Mouse (Mus musculus) forebrain, embryonic 15.5 days (tissue): ENCODE measurements around the gene Epc2. TPM values are rescaled to one million over a fixed set of nuclear protein-coding genes. Genes with fewer than 3 reads are reported as not detected.
"Not testable (repeated sequence)": the region's sequence is repeated elsewhere in the genome, so short reads cannot be mapped to it uniquely, and the experiment has no call there.

Experiments used
- ATAC-seq: fragments of 200-750 bp; cut with Nextera tagmentation; replicated peaks from 2 replicates; pipeline ENCODE4 v1.8.0; 2017; ENCODE audit warnings: mild to moderate bottlenecking, moderate TSS enrichment, moderate library complexity
- H3K27ac ChIP-seq: fragments of 300-500 bp; sonication (generic); replicated peaks from 2 replicates; pipeline ENCODE4 v1.5.1; 2015; ENCODE audit warnings: mild to moderate bottlenecking, inconsistent platforms
- H3K27me3 ChIP-seq: fragments of 300-500 bp; sonication (generic); 2 replicates; pipeline ENCODE4 v1.6.1; 2015; ENCODE audit warnings: inconsistent platforms
- H3K36me3 ChIP-seq: fragments of 300-500 bp; sonication (generic); 2 replicates; pipeline ENCODE4 v1.6.1; 2015; ENCODE audit warnings: mild to moderate bottlenecking, inconsistent platforms
- H3K4me1 ChIP-seq: fragments of 300-500 bp; sonication (generic); 2 replicates; pipeline ENCODE4 v1.6.1; 2015; ENCODE audit warnings: inconsistent platforms
- H3K4me2 ChIP-seq: fragments of 300-500 bp; sonication (generic); replicated peaks from 2 replicates; pipeline ENCODE4 v1.6.1; 2015; ENCODE audit warnings: mild to moderate bottlenecking, inconsistent platforms
- H3K4me3 ChIP-seq: fragments of 300-500 bp; sonication (generic); 2 replicates; pipeline ENCODE4 v1.5.1; 2015; ENCODE audit warnings: mild to moderate bottlenecking, inconsistent platforms
- H3K9ac ChIP-seq: fragments of 300-500 bp; sonication (generic); replicated peaks from 2 replicates; pipeline ENCODE4 v1.6.1; 2015; ENCODE audit warnings: mild to moderate bottlenecking, inconsistent platforms
- H3K9me3 ChIP-seq: fragments of 300-500 bp; sonication (generic); 2 replicates; pipeline ENCODE4 v1.6.1; 2016; ENCODE audit warnings: inconsistent platforms
- WGBS: fragments of 180-500 bp; shearing (Covaris S2); methylation state at CpG from one replicate; pipeline ENCODE4 v1.1.7; 2015; ENCODE audit warnings: mixed read lengths; 5-methylcytosine and 5-hydroxymethylcytosine counted together
- polyA plus RNA-seq: library from polyadenylated mRNA; unstranded; fragments of >200 nt; fragmentation: Nextera tagmentation; extraction: Ambion mirVana; gene quantifications from 2 replicates; pipeline ENCODE4 v1.2.1, GENCODE M21; 2015

Epc2 gene
- polyA plus RNA-seq, 1 experiment from 2014 or later, result 15.4 TPM

- Histone ChIP-seq H3K27ac (no peak overlapping the region), H3K4me2 (no peak overlapping the region), H3K4me1 (no peaks in the 10 kb centered on the region), H3K36me3 (no peaks in the 10 kb centered on the region), H3K9ac (no peak overlapping the region), H3K4me3 (no peak overlapping the region), H3K9me3 (no peaks in the 10 kb centered on the region), H3K27me3 (no peaks in the 10 kb centered on the region)
- no peak for ATAC-seq
Observed at GRCm38 (mm10) chr2:49482146-49482545, 30.9 kb downstream of the Epc2 start.

GRCm38 (mm10) chr2:49483382-49483781 lies 32.1 kb downstream of the Epc2 start:
- 97% methylated on average over 5 of the region's 5 CpGs for WGBS
- Histone ChIP-seq H3K4me2 (no peak overlapping the region), H3K9ac (no peak overlapping the region), H3K27me3 (no peaks in the 10 kb centered on the region), H3K36me3 (no peaks in the 10 kb centered on the region), H3K9me3 (no peaks in the 10 kb centered on the region), H3K4me1 (no peaks in the 10 kb centered on the region), H3K27ac (no peak overlapping the region), H3K4me3 (no peak overlapping the region)
- no peak for ATAC-seq

- H3K9me3 ChIP-seq, result no peaks in the 10 kb centered on the region
- no peak for ATAC-seq
- no peaks in the 10 kb centered on the region; the same call in 1 of the 2 replicates for H3K4me1 ChIP-seq
- no peaks in the 10 kb centered on the region for H3K27me3 ChIP-seq
- H3K36me3 ChIP-seq, result no peaks in the 10 kb centered on the region
- H3K9ac ChIP-seq, result no peak overlapping the region
- no peak overlapping the region for H3K4me3 ChIP-seq
- WGBS, result 76% methylated on average over 4 of the region's 4 CpGs
- no peak overlapping the region for H3K4me2 ChIP-seq
- H3K27ac ChIP-seq, result no peak overlapping the region
Observed at GRCm38 (mm10) chr2:49501435-49501834, 50.1 kb downstream of the Epc2 start.

DNA sequence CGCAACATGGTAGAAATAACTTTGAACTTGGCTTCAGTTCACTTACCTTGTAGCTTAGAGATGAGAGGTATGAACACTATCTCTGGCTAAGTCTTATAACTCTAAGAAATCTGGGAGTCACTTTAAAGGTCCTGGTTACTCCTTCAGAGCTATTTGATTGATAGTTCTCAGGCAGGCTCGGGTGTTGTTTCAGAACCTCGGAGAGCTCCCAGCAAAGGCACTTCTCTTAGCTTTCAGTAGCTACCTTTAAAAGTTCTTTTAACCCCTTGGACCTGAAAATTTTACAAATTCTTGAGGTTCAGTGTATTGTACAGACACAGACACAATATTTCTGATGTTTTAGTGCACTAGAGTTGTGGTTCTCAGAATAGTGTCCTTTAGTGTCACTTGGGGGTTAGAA lies 52.3 kb downstream of the Epc2 start:
- H3K36me3 ChIP-seq, result no peaks in the 10 kb centered on the region
- no peak for ATAC-seq
- WGBS, result 74% methylated on average over 3 of the region's 3 CpGs
- no peak overlapping the region for H3K9ac ChIP-seq
- H3K27me3 ChIP-seq, result no peaks in the 10 kb centered on the region
- no peak overlapping the region for H3K4me2 ChIP-seq
- H3K4me1 ChIP-seq, result no peaks in the 10 kb centered on the region
- H3K9me3 ChIP-seq, result no peaks in the 10 kb centered on the region
- H3K4me3 ChIP-seq, result no peak overlapping the region
- H3K27ac ChIP-seq, result no peak overlapping the region

- not testable (repeated sequence) for H3K27ac ChIP-seq, H3K4me2 ChIP-seq, H3K4me3 ChIP-seq, ATAC-seq, H3K36me3 ChIP-seq, H3K9me3 ChIP-seq, H3K9ac ChIP-seq, H3K27me3 ChIP-seq, H3K4me1 ChIP-seq
- WGBS, result 71% methylated on average over 1 of the region's 1 CpGs
Observed at GRCm38 (mm10) chr2:49505151-49505550, 53.9 kb downstream of the Epc2 start.

DNA sequence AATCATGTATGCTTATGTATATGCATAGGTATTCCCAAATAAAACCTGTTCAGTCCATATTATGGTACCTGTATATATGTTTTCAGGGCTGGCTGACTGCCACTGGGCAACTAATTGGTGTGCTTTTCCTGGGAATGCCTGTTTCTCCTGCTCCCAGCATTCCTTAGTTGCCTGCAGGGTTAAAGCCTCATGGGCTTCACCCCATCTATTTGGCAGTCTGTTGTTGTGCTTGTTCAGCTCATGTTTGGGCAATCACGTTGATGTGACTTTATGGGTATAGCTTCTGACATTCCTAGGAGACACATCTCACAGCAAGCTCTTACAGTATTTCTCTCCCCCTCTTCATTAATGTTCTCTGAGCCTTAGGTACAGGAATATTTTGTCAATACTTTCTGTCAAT lies 59.5 kb downstream of the Epc2 start:
- no peak for ATAC-seq
- Histone ChIP-seq H3K27me3 (no peaks in the 10 kb centered on the region), H3K4me2 (no peak overlapping the region), H3K4me3 (no peak overlapping the region), H3K9me3 (no peaks in the 10 kb centered on the region), H3K36me3 (no peaks in the 10 kb centered on the region), H3K9ac (no peak overlapping the region), H3K27ac (peak overlapping the region; percentile 31; the same call in 1 of the 2 replicates), H3K4me1 (peaks cover 25% of the 10 kb centered on the region)
- WGBS, result 29% methylated on average over 1 of the region's 1 CpGs

GRCm38 (mm10) chr2:49516011-49516410 lies 64.7 kb downstream of the Epc2 start:
- Histone ChIP-seq H3K4me3 (no peak overlapping the region), H3K36me3 (no peaks in the 10 kb centered on the region), H3K27ac (no peak overlapping the region), H3K27me3 (no peaks in the 10 kb centered on the region), H3K4me1 (peaks cover 20% of the 10 kb centered on the region), H3K9ac (no peak overlapping the region), H3K9me3 (no peaks in the 10 kb centered on the region), H3K4me2 (no peak overlapping the region)
- 90% methylated on average over 2 of the region's 2 CpGs for WGBS
- ATAC-seq, result no peak

DNA sequence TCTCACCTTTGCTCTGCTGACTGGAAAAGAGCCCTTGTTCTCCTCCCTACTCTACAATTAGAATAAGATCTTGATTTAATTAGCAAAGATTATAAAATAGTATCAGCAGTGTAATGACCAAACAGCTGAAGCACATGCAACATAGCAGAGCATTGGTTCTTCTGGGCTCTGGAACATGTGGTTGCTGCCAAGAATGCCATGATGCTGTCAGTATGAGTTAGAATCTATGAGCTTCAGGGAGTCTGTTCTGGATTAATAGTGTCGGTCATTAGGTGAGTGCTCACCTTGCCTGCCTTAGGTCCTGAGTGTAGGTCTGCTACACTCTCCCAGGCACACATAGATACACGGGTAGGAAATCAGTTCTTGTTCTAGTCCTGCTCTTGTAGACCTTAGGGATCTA lies 69.1 kb downstream of the Epc2 start:
- Histone ChIP-seq H3K36me3 (no peaks in the 10 kb centered on the region), H3K9ac (no peak overlapping the region), H3K9me3 (no peaks in the 10 kb centered on the region), H3K4me3 (no peak overlapping the region), H3K27me3 (no peaks in the 10 kb centered on the region), H3K4me1 (peaks cover 32% of the 10 kb centered on the region), H3K4me2 (no peak overlapping the region), H3K27ac (0 out of 2 replicates have a peak overlapping the region, but pooled peaks have one; percentile 8)
- no peak for ATAC-seq
- 91% methylated on average over 2 of the region's 2 CpGs for WGBS

- ATAC-seq, result no peak; the same call in 1 of the 2 replicates
- no peaks in the 10 kb centered on the region for H3K36me3 ChIP-seq
- H3K4me1 ChIP-seq, result peaks cover 30% of the 10 kb centered on the region
- 0 out of 2 replicates have a peak overlapping the region, but pooled peaks have one; percentile 8 for H3K27ac ChIP-seq
- no peaks in the 10 kb centered on the region for H3K9me3 ChIP-seq
- H3K4me3 ChIP-seq, result no peak overlapping the region
- no peak overlapping the region for H3K4me2 ChIP-seq
- H3K9ac ChIP-seq, result no peak overlapping the region
- no peaks in the 10 kb centered on the region for H3K27me3 ChIP-seq
- 53% methylated on average over 1 of the region's 1 CpGs for WGBS
Observed at GRCm38 (mm10) chr2:49520989-49521388, 69.7 kb downstream of the Epc2 start.

GRCm38 (mm10) chr2:49521564-49521963 lies 70.3 kb downstream of the Epc2 start:
- ATAC-seq, result no peak
- H3K4me2 ChIP-seq, result no peak overlapping the region
- H3K27me3 ChIP-seq, result no peaks in the 10 kb centered on the region
- peaks cover 30% of the 10 kb centered on the region for H3K4me1 ChIP-seq
- H3K9me3 ChIP-seq, result no peaks in the 10 kb centered on the region
- no peak overlapping the region for H3K27ac ChIP-seq
- H3K36me3 ChIP-seq, result no peaks in the 10 kb centered on the region
- no peak overlapping the region for H3K4me3 ChIP-seq
- no peak overlapping the region for H3K9ac ChIP-seq
- WGBS, result 46% methylated on average over 2 of the region's 2 CpGs

GRCm38 (mm10) chr2:49522578-49522977 lies 71.3 kb downstream of the Epc2 start:
- no peaks in the 10 kb centered on the region for H3K36me3 ChIP-seq
- H3K4me1 ChIP-seq, result peaks cover 30% of the 10 kb centered on the region
- no peak overlapping the region for H3K9ac ChIP-seq
- H3K4me2 ChIP-seq, result no peak overlapping the region
- no peaks in the 10 kb centered on the region for H3K9me3 ChIP-seq
- no peaks in the 10 kb centered on the region for H3K27me3 ChIP-seq
- no peak overlapping the region for H3K27ac ChIP-seq
- no peak for ATAC-seq
- WGBS, result 67% methylated on average over 4 of the region's 4 CpGs
- no peak overlapping the region for H3K4me3 ChIP-seq

DNA sequence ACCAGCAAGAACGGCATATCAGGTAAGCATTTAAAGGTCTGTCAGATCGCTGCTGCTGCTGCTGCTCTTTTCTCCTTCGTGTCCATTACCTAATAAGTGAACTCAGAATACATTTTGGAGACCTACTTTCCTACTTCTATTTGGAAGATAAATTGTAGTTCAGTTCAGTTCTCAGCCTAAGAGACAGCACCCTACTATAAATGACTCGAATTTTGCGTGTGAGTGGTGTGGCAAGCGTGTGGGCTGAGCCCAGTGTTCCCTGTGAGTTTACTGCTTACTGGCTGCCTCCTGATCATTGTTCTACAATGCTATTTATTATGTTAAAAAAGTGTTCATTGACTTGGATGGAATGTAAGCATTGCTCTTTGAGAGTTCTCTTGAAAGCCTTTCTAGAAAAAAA lies 85.9 kb downstream of the Epc2 start:
- peaks cover 12% of the 10 kb centered on the region; the same call in 1 of the 2 replicates for H3K36me3 ChIP-seq
- no peak overlapping the region for H3K4me3 ChIP-seq
- 95% methylated on average over 6 of the region's 6 CpGs for WGBS
- no peaks in the 10 kb centered on the region for H3K27me3 ChIP-seq
- no peak overlapping the region for H3K27ac ChIP-seq
- no peak for ATAC-seq
- no peaks in the 10 kb centered on the region for H3K9me3 ChIP-seq
- no peak overlapping the region for H3K9ac ChIP-seq
- H3K4me2 ChIP-seq, result no peak overlapping the region
- no peaks in the 10 kb centered on the region for H3K4me1 ChIP-seq

GRCm38 (mm10) chr2:49538056-49538455 lies 86.8 kb downstream of the Epc2 start:
- no peak overlapping the region for H3K27ac ChIP-seq
- H3K4me1 ChIP-seq, result no peaks in the 10 kb centered on the region
- no peaks in the 10 kb centered on the region for H3K27me3 ChIP-seq
- H3K4me3 ChIP-seq, result no peak overlapping the region
- no peak overlapping the region for H3K9ac ChIP-seq
- no peak overlapping the region for H3K4me2 ChIP-seq
- H3K9me3 ChIP-seq, result no peaks in the 10 kb centered on the region
- no peak for ATAC-seq
- peaks cover 12% of the 10 kb centered on the region; the same call in 1 of the 2 replicates for H3K36me3 ChIP-seq
- WGBS, result 57% methylated on average over 2 of the region's 2 CpGs
